Mouse (Mus musculus) testis, postnatal 10 days (tissue): ENCODE data around the gene Tsen15.
A peak's percentile ranks its signal among the peaks of the same experiment; 100 is the strongest.

Experiments
- DNase-seq: peaks from one replicate; pipeline ENCODE4 v3.0.0; 2021; ENCODE audit warnings: low spot score

The Tsen15 gene

DNA sequence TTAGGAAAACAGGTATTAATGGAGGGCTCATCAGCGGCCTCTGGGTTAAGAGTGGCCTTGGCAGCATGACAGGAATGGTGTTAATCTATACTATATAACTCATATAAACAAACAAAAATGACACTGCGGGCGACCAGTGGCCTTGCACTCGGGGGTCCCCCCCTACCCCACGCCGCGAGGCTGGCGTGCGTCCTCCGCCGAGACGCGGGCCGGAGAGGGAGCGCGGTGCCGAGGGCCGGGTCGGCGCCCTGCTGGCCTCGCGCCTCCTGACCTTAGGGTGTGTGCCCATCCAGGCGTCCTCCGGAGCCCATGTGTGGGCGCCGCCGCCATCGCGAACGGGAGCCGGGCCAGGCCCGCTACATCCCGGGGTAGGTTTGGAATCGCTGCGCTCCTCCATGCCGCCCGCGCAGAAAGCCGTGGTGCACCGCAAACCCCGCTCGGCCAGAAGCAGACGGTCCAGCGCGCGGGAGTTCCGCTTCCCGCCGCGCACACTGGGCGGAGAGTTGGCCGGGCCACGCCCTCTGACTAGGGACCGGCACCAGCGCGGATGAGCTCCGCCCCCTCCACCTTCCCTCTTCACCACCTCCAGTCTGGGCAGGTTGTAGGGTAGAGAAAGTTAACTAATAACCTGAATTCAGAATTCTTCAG is at the start of gene Tsen15:
TSS of gene Tsen15 (minus strand) at position 501 of the 648 bp plus-strand sequence.
- peak; percentile 90 for DNase-seq

DNA sequence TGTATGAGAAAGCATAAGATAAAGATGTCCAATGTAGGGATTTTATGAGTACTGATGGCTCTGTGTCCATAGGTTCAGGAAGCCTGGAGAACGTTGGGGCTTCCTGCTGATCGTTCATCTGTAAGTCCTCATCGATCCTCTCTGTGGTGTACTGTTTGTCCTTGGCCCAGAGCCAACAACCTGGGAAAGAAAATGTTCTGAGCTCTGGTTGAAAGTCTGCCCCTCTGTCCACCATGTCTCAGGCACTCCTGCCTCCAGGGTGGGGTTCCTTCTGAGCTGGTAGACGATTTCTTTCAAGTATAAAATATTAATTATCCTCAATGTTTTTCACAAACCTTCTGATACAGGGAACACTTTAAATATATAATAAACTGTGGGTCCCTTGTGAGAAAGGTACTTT is 47.7 kb upstream of the Tsen15 start:
- DNase-seq: no peak

DNA sequence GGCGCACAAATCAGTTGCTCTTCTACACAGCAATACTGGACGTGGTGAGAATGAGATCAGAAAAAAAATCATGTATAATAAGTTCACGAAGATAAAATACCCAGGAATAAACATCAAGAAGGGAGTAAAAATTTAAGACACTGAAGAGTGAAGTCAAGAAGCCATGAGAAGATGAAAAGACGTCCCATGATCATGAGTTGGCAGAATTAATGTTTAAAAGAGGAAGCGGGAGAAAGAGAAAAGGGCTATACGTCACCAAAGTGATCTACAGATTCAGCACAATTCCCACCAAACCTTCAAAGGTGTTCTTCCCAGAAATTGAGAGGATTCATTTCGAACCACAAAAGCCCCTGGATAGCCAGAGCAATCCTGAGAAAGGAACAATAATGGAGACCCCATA is 43.3 kb upstream of the Tsen15 start:
- no peak for DNase-seq

DNA sequence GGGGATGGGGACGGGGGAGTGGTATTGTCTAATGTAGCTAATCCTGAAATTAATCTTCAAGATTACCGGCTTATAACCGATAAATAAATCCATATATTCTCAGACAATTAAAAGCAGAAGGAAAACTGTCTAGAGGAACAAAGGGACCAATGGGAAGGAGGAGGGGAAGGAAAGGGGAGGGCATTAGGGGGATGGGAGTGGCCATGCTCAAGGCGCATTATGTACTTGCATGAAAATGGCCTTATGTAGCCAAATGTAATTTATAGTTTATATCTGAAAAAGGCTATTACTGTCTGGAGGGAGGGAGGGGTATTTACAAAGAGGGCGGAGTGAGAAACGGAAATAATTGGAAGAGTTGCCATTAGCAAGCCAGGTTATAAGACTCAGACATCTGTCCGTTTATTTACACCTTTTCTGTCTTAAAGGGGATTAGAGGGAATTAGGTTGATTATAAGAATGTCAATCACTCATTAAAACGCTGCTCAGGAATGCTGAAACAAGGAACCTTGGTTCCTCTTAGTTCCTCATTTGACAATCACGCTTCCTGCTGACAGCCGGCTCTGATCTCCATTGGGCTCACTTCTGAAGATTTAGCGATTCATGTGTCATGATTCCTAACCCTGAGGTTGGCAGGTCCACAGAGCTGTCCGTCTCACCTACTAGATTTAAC is 41.6 kb upstream of the Tsen15 start:
- no peak for DNase-seq

DNA sequence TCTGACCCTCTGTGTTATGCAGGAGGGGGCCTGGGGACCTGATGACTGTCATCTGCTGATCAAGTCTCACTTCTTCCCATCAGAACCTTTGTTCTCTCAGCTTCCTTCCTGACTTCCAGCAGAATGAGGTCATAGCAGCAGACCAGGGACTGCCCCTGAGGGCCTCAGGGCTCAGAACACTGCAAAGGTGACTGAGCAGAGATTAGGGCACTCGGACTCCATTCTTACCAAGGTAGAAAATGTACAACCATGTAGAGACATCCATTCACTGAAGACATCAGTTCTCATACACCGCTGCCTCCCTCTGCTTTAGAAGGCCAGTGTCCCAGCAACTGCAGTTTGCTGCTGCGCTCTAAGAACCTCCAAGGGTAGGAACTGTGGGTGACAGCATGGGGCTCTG is 36.6 kb upstream of the Tsen15 start:
- no peak for DNase-seq

DNA sequence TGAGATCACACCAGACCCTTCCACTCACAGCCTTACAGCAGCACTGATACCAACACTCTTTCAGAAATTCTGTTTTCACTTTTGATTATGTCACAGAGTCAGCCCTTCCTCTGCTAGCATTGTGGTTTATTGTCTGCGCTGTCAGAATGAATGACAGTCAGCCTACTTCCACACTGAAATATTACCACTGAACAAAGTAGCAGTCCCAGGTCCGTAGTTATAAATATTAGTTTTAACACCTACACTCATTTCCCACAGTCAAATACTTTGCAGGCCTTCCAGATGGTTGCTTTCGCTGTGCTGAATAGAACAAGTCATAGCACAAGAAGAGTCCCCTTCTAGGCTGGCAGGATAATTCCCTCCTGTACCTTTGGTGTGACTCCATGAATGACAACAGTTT is 35.8 kb upstream of the Tsen15 start:
- DNase-seq: no peak

DNA sequence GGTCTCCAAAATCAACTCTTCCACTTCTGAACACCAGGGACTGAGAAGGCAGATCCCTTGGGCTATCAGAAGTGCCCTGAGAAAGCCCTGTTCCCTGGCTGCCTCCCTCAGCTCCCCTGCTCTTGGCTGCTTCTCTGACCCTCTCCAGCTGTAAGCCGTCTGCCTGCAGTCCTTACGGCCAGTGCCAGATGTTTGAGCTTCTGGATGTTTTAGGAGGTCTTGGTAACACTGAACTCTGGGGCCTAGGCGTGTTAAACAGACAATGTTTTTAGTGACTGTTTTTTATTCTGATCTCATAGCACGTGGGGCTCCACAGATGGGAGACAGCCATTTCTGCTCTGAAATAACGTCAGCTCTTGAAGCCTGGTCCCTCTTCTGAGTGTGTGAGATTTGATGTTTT is 31.1 kb upstream of the Tsen15 start:
- DNase-seq: no peak

DNA sequence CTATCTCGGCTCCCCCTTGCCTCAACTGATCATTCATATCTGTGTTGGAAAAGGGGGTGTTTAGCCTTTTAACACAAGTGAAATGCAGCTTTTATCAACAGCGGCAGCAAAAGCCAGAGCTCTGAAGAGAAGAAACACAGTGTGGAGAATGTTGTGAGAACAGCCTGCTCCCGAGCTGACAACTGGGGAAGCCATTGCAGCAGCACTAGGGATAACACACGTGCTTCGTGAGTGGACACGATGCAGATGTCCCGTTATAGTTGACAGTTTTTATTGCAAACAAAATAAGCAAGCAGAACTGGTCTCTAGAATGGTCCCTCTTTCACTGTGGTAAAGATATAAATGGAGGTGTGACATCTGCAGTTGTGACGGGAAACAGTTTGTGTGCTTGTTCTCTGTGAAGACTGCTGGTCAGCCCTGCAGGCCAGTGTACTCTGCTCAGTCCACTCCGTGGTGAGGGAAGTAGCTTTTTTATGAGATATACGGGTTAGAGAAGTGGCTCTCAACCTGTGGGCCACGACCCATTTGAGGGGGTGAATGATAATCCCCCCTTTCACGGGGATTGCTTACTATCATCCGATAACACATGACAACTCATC is 29.9 kb upstream of the Tsen15 start:
- no peak for DNase-seq

DNA sequence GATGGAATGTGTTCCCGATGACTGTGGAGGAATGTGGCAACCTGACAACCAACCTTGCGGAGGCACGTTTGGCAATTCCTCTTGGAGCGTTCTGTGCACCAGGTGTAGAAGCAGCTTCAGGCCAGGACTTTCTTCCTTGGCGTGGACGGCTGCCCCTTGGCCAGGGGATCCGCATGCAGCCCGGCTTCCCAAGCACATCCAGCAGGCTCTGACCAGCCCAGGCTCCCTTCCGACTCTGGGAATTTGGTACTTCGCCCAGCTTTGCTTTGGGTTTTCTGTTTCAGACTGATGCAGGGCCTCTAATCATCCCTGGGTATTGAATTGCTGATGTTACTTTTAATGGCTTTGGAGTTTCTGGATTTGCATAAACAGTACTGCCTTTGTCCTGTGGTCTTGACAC is 28.0 kb upstream of the Tsen15 start:
- peak; percentile 44 for DNase-seq

DNA sequence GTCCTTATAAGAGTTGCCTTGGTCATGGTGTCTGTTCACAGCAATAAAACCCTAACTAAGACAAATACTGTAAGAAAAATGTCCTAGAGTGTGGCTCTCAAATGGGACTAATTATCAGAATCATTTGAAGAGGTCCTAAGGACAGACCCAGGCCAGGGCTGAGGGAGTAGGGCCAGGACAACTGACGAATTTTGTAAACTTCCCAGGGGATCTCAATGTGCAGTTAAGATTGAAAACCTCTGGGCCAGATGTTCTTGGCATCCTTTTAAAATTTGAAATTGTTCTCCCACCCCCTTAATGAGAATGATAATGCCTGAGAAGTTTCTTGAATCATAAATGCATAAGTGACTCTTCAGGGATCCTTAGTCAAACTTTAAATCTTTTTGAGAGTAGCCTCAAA is 27.5 kb upstream of the Tsen15 start:
- no peak for DNase-seq

DNA sequence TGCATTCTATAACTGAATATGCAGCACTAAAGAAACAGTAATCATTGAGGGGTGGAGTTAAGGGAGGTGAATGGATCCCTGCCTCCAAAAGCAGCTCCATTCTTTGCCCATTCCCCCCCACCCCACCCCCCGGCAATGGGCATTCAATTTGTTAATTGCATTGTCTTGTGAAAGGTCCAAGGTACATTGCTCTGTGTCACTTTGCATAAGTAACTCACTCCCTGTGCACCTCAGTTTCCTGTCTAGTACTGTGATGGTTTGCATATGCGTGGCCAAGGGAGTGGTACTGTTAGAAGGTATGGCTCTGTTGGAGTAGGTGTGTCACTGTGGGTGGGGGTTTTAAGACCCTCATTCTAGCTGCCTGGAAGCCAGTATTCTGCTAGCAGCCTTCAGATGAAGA is 26.6 kb upstream of the Tsen15 start:
- DNase-seq: no peak

DNA sequence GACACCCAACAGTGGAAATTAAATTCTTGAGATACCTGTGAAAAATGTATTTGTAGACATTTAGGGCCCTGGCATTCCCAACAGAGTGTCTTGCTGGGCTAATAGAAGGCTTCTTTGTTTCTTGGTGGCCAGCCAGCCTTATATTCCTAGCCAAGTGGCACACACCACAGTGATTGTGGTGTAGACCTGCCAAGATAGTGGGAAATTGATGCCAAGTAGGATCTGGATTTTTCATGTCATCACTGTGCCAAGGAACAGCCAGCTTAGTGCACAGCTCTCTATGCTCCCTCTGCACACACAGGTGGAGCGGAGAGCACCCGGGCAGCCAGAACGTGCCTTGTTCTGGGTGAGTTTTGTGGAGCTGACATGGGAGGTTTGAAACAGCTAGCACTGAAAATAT is 24.2 kb upstream of the Tsen15 start:
- DNase-seq: no peak

DNA sequence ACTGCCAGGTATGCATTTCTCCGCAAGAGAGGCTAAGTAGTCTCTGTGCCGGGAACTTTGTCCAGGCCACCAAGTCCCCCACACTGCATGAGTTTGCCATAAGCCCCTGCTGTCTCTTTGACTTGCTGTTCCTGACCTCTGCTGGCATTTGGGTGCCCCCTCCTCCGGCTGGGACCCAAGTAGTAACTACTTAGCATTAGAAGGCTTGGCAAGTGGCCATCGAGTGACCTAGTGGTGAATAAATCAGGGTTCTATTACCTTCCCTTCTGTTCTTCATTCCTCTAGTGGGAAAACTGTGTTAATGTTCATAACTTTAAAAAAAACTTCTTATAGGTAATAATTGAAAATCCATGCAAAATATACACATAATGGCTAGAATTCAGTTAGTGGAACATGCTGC is 22.9 kb upstream of the Tsen15 start:
- peak; percentile 46 for DNase-seq

DNA sequence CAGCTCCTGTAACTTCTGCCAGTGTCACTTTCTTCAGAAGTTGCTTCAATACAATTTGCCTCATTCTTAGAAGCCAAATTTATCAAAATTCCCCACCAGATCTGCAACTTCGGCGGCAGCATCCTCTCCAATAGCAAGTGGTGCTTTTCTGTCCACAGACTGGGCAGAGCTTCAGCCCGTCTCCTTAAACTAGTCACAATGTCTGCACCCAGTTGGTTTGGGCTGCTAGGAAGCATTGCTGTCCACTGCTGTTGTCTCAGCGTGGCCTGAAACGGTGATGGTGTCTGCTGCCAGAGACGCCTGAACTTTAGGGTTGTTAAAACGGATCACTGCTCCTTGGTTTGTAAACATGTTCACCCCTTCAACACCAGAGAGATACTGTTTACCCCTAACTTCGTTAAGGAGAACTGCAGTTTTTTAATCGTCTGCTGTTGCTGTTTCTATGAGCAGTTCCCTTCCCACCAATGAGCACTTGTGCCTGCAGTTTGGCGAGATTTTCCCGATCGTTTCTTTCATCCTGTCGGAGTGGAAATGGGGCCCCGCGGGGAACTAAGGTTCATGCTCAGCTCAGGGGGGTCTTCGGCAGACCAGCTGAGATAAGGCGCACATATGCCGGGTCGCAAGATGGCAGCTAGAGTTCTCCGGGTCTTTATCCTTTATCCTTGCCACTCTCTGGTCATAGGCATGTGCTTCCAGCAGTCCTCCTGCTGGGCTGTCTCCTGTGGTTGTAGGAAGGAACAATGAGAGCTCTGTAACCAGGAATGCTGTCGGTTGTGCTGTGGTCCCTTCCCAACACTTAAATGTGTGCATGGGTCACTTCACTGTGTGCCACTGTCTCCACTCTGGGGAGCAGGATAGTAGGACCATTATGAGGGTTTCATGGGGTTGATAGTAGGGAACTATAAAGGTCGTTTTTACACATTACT is 20.8 kb upstream of the Tsen15 start:
- DNase-seq: no peak

DNA sequence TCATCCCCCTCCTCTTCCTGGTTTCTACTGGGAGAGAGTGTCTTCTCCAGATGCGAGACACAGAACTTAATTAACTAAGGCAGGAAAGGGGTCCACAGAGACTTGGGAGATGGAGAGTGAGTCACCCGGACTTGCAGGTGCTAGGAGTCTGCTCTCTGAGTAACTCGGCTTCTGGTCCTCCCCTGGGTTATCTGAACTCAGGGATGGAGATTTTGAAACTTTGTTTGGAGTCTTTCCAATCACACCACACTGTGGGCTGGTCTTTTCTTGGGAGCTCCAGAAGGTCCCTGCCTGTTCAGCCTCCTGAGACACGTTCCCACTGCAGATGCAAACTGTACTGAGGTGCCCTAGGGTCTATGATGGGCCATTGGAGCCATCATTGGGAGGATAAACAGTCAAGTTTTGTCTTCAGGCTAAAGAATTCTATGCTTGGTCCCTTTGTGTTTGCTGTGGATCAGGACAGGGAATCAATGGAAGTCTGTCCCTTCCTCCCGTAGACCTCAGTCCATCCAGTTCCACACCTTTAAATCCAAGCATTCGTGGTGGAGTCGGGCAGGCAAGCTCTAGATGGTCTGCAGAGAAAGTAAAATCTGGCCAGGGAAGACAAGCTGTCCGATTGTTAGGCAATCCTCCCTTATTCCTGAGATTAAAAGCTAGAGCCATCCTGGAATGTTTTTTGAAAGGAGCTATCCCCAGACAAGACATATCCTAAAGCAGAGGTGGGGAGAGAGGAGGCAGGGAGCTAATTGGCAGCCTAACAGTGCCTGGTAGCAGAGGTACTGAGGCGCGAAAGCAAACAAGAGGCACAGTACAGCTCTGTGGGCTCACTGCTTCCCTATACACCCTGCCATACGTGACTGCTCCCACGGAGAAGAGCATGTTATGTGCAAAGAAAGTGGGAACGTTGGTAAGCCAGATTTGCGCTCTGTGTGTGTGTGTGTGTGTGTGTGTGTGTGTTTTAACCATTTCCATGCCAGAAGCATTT is 14.4 kb upstream of the Tsen15 start:
- DNase-seq: no peak

DNA sequence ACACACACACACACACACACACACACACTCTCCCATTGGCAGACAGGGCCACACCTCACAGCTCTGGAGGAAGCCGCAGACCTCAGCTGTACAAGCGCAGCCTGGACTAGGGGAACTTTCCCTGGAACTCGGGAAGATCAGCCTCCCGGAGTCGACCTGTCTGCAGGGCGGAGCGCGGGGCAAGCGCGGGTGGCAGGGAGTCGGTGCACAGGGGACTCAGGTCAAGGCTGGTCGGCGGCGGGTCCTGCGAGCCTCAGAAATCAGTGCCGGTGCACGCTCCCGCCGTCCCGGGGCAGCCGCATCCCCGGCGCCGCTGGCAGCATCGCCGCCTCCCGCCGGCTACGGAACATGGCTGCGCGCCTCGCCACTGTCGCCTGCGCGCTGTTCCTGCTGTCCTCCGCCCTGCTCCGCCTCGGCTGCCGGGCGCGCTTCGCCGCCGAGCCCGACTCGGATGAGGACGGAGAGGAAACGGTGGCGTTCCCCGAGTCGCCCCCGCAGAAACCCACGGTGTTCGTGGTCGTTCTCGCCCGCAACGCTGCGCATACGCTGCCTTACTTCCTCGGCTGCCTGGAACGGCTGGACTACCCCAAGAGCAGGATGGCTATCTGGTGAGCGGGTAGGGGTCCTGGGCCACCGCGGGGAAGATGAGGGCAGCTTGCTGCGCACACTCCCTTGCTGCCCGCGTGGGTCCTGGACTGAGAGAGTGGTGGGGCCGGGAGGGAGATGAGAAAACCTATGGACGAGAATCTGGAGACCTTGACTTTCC is 13.5 kb upstream of the Tsen15 start, which contains the start of gene Colgalt2:
TSS of gene Colgalt2 (plus strand) at position 41 of the 766 bp plus-strand sequence.
- DNase-seq: peak; percentile 53

DNA sequence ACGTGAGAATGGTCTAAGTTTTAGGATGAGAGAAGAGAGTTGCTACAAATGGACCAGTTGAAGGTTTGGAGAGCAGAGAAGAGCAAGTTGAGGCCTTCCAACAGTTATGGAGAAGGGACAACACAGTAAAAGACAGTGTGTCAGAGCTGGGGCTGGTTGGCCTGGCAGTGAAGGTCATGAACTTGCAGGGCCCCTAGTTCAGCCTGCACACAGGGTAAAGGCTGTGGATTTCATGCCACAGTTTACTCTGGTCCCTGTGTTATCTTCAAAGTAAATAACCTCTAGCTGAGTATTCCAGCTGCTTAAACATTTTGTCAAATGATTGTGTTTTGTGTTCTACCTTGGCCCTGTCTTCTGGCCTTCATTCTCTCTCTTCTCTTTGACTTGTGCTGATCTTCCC is 12.2 kb upstream of the Tsen15 start:
- no peak for DNase-seq

DNA sequence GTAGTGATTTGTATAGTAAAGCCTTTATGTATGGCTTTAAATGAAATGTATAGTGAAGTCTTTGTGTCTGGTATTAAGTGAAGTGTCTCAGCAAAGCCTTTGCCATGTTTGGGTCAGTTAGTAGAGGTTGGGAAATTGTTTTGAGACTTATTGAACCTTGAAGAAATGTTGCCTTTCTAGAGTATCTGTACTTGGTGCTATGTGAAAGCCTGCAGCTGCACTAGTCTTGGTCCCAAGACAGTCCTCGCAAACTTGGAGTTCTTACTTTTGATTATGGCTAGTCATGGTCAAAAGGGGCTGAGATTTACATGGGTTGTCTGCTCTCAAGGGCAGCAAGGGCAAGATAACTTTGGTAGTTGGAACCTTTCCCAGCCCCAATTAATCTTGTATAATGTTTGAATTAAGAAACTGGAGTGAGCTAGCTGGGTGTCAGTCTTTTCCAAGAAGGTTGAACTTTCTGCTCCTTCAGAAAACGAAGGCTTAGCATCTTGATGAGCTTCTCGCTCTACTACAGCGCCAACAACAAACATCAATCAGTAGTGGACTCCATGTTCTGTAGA is 8.5 kb upstream of the Tsen15 start:
- no peak for DNase-seq

DNA sequence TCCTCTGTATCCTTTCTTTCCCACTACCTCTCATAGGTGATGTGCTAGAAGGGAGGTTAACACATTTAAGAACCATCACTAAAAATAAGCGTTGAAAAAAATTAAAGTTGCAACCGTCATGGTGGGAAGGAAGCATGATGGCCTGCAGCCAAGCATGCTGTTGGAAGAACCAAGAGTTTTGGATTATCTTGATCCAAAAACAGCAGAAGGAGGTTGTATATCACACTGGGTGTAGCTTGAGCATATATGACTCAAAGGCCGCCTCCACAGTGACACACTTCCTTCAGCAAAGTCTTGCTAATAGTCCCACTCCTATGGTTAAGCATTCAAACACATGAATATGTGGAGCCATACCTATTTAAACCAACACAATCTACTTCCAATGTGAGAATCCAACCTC is 7.6 kb upstream of the Tsen15 start:
- DNase-seq: peak; percentile 19

DNA sequence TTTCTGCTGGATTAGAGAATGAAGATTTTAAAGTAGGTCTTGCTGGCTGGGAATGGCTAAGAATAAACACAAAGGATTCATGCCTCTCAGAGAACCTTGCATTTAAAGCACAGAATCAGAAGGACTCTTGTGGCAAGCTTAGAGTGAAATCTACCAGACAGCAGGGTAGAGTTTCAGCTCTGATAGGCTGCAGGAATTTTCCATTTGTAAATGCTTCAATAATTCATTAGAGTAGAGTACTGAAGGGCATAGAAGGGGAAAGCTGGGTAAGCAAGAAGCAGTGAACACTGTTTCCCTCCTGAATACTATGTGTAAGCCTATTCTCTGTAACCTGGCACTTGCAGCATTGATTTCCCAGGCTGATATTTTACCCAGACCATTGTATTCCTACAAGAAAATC is 2.8 kb upstream of the Tsen15 start:
- no peak for DNase-seq
